Mouse (Mus musculus): ENCODE measurements around the gene Bdkrb2.

Gene Bdkrb2

GRCm38 (mm10) chr12:105637554-105637953 lies 74.5 kb downstream of the Bdkrb2 start:
- ATAC-seq (ENCODE audit: insufficient number of reproducible peaks, low FRiP score, low TSS enrichment), result no peak

- ATAC-seq (ENCODE audit: insufficient number of reproducible peaks, low FRiP score, low TSS enrichment), result no peak
These were observed 79.8 kb downstream of the Bdkrb2 start for GRCm38 (mm10) chr12:105642770-105643321.
